Mouse (Mus musculus) gastrocnemius, postnatal 10 days (tissue): ENCODE data around the gene Olfr961. TPM values are rescaled to one million over a fixed set of nuclear protein-coding genes. Genes with fewer than 3 reads are reported as not detected.
A peak's percentile ranks its signal among the peaks of the same experiment; 100 is the strongest.

Experiments
- DNase-seq: peaks from one replicate; pipeline ENCODE4 v3.0.0; 2021; ENCODE audit warnings: mixed read lengths
- long read RNA-seq, 2 experiments: library from polyadenylated mRNA; stranded (forward); transcript quantifications; one replicate each; pipeline ENCODE4 v2.0.0; 2021
- total RNA-seq, 2 experiments: library from RNA; stranded (reverse); gene quantifications; 2 replicates each; pipeline ENCODE4 v1.2.3; 2021

Gene Olfr961
- not detected for total RNA-seq
- long read RNA-seq, experiment 1 = 0 reads
- long read RNA-seq, experiment 2 = 0 reads

DNA sequence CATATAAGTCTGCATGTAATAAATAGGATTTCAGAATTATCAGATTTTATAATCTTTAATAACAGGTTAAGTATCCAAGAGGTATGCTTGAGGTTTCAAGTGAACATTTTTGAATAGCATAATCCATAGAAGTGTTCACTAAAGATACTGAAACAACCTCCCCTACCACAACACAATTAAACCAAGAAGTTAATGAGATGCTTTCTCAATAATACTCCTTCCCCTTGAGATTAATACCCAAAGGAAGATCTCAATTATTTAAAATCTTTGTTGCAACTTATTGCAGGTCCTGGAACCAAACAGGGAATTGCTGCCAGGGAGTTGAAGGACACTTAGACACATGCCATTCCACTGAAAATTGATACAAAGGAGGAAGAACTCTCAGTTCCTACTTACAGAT, at the start of gene Olfr961:
Gene Olfr961, plus strand, starts transcription at position 301 of the 400 bp plus-strand sequence.
- no peak for DNase-seq

DNA sequence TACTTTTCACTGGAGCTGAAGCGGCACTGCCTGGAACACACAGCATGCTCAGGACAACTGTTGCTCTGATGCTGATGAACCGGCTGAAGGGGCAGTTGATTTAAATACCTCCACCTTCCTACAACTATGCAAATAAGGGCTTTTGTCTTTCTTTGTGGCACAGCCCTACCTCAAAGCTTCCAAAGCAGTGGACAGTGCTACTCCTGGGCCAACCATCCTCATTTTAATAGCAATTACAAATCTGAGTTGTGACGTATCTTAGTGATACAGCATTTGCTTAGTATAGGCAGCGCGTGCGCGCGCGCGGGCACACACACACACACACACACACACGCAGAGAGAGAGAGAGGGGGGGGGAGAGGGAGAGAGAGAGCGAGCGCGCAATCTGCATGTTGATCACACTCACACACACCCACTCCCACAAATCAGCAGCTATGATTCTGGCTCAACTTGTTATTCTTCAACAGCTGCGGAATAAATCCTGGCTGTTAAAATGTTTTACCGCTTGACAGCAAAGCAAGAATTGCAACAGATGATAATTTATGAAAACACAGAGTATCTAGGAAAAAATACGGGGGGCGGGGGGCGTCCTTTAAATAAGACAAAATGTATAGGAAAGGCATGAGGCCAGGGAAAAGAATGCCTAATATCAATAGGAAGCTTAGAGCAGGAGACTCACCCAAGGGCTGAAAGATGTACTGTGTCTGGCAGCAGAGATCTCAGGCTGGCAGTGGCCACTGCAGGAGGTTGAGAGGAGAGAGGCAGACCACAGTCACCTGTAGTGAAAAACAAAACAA, 42.2 kb upstream of the Olfr961 start:
- DNase-seq = no peak

DNA sequence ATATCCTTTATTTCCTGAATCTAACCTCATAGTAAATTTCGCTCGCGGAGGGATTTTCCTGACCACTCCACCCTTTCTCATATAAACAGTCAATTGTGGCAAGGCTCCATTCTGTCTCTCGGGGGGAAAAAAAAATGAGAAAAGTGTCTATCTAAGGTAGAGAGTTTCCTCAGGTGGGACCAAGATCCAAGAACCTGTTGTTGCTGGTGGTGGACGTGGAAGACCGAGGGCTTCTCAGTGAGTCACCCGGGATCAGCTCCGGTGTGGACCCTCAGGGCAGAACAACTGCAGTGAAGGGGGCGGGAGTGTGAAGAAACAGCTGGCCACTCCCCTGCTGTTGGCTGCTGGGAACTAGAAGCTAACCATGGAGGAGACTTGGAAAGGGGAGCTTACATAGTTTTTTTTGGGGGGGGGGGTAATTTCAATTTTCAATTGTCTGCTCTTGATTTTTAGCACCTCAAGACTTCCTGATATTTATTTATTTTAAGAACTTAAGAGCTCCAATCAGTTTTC, 41.5 kb upstream of the Olfr961 start:
- DNase-seq = peak; percentile 35

DNA sequence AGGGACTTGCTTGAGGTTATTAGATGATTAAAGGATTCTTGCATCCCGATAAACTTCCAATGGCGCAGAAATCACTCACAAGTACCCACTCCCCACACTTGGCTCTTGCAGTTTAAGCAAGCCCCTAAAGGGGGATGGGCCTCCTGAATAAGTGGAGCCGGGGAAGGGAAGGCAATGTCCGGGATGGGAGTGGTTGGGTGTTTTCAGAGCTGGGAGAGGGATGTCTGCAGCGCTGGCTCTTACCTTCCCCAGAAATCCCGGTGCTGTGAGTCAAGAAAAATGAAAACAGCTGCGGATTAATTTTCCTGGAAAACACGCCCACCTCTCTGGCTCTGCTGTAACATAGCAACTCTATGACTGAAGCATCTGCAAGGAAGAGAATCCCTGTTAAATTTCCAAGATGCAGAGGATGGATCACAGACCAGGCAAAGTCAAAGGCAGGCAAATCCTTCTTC, 40.9 kb upstream of the Olfr961 start, which contains the start of gene AW551984:
Gene AW551984, minus strand, starts transcription at position 405 of the 455 bp plus-strand sequence.
- peak; percentile 15 for DNase-seq

DNA sequence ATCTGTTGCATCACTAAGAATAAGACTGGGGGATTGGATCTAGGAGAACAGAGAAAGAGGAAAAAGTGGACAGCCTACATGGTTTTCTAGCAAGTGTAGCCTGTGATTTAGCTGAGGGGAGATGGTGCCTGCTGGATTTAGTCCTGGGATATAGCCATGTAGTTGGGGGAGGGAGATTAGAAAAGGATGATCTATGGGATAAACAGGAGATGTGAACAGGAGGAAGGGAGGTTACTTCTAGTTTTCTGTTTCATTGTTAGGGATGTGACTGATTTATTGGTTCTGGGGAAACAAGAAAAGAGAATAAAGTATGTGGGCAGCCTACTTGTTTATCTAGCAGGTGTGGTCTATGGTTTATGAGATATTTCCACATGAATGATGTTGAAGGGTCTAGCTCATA, 36.4 kb upstream of the Olfr961 start:
- no peak for DNase-seq

DNA sequence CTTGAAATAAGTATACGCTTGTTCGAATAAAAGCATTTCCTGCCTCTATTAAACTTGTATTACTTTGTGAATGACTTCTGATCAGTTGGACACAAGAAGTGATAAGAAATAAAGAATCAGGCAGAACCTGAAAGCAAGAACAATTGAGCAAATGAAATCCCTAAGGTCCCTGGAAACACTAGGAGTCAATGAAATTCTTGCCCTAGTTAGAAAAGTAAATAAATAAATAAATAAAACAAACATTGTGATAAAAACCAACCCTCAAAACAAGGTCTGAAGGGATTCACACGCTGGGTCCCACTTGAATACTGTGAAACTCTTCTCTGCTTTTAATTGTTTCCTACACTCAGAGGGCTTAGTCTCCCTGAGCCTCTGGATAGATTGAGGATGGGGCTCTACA, 34.5 kb upstream of the Olfr961 start, which contains the start of gene Olfr148:
Gene Olfr148, plus strand, starts transcription at position 301 of the 400 bp plus-strand sequence.
- no peak for DNase-seq

DNA sequence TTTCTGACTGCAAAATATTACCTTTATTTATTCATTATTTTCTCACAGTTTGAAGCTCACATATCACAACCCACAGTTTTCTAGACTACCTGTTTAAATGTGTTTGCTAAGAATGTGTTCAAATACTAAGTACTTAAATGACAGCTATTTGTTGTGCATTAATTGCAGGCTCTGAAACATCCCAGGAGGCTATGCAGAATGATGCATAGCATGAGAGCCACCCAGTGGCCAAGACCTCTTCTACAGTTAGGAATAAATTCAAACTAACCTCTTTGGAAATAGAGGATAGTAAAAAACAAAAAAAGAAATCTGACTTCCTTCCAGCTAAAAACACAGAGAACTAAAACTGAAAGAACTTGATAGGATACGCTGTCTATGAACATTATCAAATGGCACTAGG, 32.9 kb upstream of the Olfr961 start:
- peak; percentile 17 for DNase-seq

DNA sequence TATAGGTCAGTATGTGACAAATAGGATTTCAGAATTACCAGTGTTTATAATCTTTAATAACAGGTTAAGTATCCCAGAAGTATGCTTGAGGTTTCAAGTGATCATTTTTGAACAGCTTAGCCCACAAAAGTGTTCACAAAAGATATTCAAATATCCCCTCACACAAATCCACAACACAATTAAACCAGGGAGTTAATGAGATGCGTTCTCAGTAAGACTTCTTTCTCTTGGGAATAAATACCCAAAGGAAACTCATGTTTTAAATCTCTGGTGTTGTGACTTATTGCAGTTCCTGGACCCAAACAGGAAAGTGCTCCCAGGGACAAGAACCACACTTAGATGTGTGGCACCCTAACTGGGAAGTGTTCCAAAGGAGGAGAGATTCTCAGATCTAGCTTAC, 23.8 kb upstream of the Olfr961 start, which contains the start of gene Olfr960:
Gene Olfr960, plus strand, starts transcription at position 301 of the 400 bp plus-strand sequence.
- no peak for DNase-seq

DNA sequence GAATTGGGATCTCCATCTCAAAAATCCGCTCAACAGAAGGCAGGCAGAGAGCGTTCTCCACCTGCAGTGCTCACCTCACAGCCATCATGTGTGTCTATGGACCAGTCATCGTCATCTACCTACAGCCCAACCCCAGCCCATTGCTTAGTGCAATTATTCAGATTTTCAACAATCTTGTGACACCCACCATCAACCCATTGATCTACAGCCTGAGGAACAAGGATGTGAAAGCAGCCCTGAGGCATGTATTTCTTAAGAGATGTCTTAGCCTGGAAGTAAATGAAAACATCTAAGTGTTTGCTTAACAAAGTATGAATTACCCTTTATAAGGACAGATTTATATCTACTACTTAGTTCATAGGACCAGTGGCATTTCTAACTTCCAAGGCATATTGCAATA, 21.1 kb upstream of the Olfr961 start:
- no peak for DNase-seq

DNA sequence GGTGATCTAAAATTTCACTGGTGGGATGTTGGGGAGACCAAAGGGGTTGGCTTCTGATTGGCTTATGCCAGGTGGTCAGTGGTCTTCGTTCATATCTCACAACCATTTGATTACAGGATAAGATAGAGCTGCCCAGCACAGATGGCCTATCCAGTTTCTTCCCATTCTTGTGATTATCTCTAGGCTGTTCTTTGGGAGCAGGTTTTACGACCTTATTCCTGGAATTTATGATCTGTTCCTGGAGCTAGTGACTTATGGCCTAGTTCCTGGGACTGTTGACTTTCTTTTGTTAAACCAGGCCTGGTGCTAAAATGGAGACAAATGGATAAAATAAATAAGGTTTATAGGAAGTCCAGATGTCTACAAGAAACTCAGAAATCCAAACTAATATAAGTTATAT, 20.2 kb upstream of the Olfr961 start:
- DNase-seq = no peak

DNA sequence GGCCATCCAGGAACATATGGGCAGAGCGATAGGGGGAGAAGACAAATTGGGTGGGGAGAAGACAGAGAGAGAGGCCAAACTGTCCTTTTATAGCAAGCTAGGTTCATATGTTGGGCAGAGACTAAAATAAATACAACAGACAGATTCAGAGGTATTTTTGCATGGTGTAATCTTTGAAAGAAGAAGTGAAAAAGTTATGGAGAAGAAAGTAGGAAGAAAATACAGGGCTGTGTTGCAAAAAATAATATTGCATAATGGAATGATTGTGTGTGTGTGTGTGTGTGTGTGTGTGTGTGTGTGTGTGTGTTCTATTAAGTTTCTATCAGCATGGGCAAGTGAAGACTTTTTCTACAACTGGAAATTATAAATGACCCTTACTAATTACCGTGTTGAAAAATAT, 15.8 kb upstream of the Olfr961 start:
- DNase-seq = no peak

DNA sequence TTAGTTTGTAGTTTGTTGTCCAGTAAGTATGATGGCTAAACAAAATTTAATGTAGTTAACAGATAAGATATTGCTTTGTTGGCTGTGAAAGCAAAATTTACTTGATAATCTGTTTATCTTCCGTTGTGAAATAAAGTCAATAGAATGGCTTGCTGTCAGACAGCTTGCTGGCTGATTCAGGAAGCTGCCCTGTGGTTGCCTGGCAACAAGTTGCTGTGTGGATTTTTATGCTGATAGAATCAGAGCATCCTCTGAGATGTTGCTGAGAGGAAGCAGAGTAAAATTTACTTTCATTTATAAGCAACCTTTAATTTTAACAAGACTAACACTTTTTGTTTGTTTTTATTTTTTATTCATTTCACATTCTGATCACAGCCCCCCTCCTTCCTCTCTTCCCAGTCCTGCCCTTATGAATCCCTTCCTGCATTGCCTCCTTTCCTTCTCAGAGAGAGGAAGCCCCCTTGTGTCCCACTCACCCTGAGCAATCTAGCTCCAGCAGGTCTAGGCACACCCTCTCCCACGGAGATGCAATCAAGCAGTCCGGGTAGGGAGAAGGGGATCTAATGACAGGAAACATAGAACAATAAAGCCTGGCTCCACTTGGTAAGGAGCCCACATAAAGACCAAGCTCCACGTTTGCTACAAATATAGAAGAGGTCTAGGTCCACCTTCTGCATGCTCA, 10.8 kb upstream of the Olfr961 start:
- DNase-seq = no peak

DNA sequence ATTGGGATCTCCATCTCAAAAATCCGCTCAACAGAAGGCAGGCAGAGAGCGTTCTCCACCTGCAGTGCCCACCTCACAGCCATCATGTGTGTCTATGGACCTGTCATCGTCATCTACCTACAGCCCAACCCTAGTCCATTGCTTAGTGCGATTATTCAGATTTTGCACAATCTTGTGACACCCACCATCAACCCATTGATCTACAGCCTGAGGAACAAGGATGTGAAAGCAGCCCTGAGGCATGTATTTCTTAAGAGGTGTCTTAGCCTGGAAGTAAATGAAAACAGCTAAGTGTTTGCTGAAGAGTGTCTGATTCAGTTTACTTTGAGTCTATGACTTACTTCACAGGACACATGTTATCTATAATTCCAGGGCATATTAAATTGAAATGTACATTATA, 2.5 kb downstream of the Olfr961 start:
- no peak for DNase-seq

DNA sequence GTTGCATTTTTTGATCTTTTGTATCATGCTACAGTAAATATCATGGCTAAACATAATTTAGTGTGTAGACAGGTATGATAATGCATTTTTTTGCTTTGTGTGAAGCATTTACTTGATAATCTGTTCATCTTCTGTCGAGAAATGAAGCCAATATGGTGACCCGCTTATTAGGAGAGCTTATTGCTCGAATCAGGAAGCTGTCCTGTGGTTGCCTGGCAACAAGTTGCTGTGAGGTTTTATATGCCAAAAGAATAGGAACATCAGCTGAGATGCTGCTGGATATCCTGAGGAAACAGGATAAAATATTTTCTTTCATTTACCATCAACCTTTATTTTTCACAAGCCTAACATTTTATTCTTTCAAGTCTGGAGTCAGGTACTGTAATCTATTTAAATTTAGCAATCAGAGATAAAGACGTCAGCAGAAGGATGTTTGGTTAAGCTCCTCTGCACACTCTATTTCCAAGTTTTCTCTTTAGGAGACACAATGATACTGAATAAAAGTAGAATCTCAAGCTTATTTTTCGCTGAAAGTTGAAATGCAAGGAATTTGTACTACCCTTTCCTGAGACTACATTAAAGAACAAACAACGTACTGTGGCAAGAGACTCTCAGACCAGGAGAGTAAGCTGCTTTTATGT, 10.0 kb downstream of the Olfr961 start:
- no peak for DNase-seq

DNA sequence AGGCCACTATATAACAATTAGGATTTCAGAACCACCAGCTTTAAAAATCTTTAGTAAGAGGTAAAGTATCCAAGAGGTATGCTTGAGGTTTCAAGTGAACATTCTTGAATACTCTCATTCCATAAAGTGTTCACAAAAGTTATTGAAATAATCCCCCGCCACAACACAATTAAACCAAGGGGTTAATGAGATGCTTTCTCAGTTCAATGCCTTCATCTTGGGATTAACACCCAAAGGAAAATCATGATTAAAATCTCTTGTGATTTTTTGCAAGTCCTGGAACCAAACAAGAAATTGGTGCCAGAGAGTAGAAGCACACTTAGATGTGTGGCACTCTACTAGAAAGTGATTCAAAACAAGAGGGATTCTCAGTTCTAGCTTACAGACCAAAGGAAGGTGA, 22.0 kb downstream of the Olfr961 start, which contains the start of gene Olfr963:
Gene Olfr963, plus strand, starts transcription at position 301 of the 400 bp plus-strand sequence.
- no peak for DNase-seq

DNA sequence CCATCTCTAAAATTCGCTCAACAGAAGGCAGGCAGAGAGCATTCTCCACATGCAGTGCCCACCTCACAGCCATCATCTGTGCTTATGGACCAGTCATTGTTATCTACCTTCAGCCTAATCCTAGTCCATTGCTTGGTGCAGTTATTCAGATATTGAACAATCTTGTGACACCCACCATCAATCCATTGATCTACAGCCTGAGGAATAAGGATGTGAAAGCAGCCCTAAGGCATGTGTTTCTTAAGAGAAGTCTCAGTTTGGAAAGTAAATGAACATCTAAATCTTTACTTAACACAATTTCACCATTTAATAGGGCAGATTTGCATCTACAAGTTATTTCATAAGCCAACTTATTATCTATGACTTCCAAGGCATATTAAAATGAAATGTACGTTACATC, 24.8 kb downstream of the Olfr961 start:
- DNase-seq = no peak

DNA sequence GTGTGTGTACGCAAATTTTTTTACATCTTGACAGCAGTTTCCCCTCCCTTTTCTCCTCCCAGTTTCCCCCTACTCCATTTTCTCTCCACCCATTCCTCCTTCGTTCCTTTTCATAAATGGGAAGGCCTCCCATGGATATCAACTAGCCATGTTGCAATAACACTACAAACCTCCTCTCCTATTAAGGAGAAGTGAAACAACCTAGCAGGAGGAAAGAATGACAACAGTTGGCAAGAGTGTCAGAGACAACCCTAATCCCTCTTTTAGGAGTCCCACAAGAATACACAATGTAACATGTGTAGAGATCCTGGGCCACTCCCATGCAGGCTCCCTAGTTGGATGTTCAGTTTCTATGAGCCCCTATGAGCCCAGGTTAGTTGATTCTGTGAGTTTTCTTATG, 29.9 kb downstream of the Olfr961 start:
- no peak for DNase-seq

DNA sequence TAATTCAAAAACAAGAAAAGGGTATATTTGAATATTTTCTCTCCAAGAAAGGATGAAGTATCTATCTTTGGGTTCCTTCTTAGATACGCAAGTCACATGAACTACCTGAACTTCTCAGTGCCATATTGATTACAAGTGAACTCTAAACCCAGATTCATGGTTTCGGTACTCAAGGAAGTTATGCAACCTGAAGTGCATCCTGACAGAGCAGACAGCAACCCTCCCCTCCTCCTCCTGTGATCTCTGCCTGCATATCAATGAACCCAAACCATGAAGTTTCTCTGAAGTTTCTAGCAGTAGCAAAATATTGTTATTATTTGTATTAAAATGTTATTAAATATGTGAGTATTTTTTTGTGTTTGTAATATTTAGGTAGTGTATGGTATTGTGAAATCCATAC, 33.7 kb downstream of the Olfr961 start:
- no peak for DNase-seq

DNA sequence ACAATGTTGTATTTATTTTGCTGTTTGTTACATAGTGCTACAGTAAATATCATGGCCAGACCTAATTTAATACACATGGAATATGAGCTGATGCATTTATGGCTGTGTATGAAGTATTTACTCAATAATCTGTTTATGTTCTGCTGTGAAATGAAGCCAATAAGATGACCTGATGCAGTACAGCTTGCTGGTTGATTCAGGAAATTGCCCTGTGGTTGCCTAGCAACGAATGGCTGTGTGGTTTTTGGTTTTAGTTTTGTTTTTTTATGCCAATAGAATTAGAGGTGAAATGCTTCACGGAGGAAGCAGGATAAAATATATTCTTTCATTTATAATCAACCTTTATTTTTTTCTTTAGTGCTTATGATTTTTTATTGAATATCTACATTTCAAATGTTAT, 34.4 kb downstream of the Olfr961 start:
- DNase-seq = no peak
